Mouse (Mus musculus): ENCODE results near the gene Tnfrsf9.

- TF ChIP-seq CTCF (IDR thresholded peaks at IDR 0.05; ENCODE audit: low read depth) (no peak), EP300 (IDR thresholded peaks at IDR 0.05; ENCODE audit: low read depth) (no peak)
Observed at GRCm38 (mm10) chr4:150968956-150969355, 54.6 kb downstream of the Tnfrsf9 start.
